Mouse (Mus musculus) C2C12 (cell line): Measurements from ENCODE around the gene Actr10. TPM values are rescaled to one million over a fixed set of nuclear protein-coding genes. Genes with fewer than 3 reads are reported as not detected.

ENCODE experiments used
- H3K27me3 ChIP-seq: one replicate; pipeline ENCODE4 v1.6.1; 2011; ENCODE audit not compliant: control insufficient read depth, insufficient read depth, insufficient read length
- H3K36me3 ChIP-seq: one replicate; pipeline ENCODE4 v1.6.1; 2011; ENCODE audit not compliant: control insufficient read depth, insufficient read depth
- H3K4me3 ChIP-seq: one replicate; pipeline ENCODE4 v1.5.1; 2011; ENCODE audit warnings: mild to moderate bottlenecking, control low read depth; ENCODE audit not compliant: poor library complexity, insufficient read depth, severe bottlenecking
- H3K79me2 ChIP-seq: one replicate; pipeline ENCODE4 v1.6.1; 2011; ENCODE audit not compliant: control insufficient read depth, insufficient read depth
- H3K79me3 ChIP-seq: one replicate; pipeline ENCODE4 v1.6.1; 2011; ENCODE audit warnings: low read depth, control low read depth
- H3ac ChIP-seq: one replicate; pipeline ENCODE3; 2011; ENCODE audit warnings: low read depth; ENCODE audit not compliant: control insufficient read depth, insufficient read length
- CEBPB ChIP-seq: IDR thresholded peaks from one replicate; pipeline ENCODE4 v1.6.1; 2011; ENCODE audit warnings: low read depth, mild to moderate bottlenecking, control low read depth, moderate library complexity
- CTCF ChIP-seq: IDR thresholded peaks from one replicate; pipeline ENCODE4 v1.5.1; 2011; ENCODE audit not compliant: control insufficient read depth, insufficient read depth, insufficient read length
- FOSL1 ChIP-seq: IDR thresholded peaks from one replicate; pipeline ENCODE4 v1.8.0; 2011; ENCODE audit warnings: mild to moderate bottlenecking, low read length; ENCODE audit not compliant: poor library complexity, insufficient read depth, severe bottlenecking
- MAX ChIP-seq: IDR thresholded peaks from one replicate; pipeline ENCODE4 v1.6.1; 2011; ENCODE audit warnings: mild to moderate bottlenecking, control low read depth
- MYOD1 ChIP-seq: IDR thresholded peaks from one replicate; pipeline ENCODE4 v1.6.1; 2011; ENCODE audit warnings: low read depth; ENCODE audit not compliant: control insufficient read depth, insufficient read length
- MYOG ChIP-seq: IDR thresholded peaks from one replicate; pipeline ENCODE4 v1.6.1; 2011; ENCODE audit not compliant: control insufficient read depth, insufficient read length; ENCODE audit errors: extremely low read depth
- USF1 ChIP-seq: IDR thresholded peaks from one replicate; pipeline ENCODE4 v1.6.1; 2011; ENCODE audit warnings: low read depth, mild to moderate bottlenecking, control low read depth, moderate library complexity
- polyA plus RNA-seq: library from polyadenylated mRNA; unstranded; fragments of >200 nt; fragmentation: generic; extraction: Trizol; gene quantifications from one replicate; pipeline ENCODE4 v1.2.1, GENCODE M21; 2012; ENCODE audit warnings: missing spikeins

Gene Actr10
- polyA plus RNA-seq, 1 experiment, result 110 TPM

DNA sequence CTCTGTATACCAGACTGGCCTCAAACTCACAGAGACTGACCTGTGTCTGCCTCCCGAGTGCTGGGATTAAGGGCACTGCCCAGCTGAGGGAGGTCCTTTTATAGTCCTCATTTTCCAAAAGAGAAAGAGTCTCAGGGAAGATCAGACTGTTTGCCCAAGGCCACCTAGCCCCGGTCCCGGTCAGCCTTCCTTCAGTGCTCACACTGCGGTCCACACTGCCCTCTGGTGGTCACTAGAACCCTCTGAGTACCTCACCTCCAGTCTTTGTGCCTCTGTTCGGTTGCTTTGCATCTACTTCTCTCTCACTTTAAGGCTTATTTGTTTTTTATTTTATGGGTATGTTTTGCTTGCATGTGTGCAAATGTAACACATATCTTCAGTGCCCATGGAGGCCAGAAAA is 26.6 kb upstream of the Actr10 start:
- Histone ChIP-seq H3K79me2 (no peaks in the 10 kb centered on the region), H3K79me3 (no peaks in the 10 kb centered on the region), H3K36me3 (no peaks in the 10 kb centered on the region), H3K27me3 (no peaks in the 10 kb centered on the region), H3K4me3 (no peak overlapping the region), H3ac (no peak overlapping the region)
- TF ChIP-seq MYOD1 (no peak), MYOG (no peak), MAX (no peak), CTCF (peak; percentile 93)

DNA sequence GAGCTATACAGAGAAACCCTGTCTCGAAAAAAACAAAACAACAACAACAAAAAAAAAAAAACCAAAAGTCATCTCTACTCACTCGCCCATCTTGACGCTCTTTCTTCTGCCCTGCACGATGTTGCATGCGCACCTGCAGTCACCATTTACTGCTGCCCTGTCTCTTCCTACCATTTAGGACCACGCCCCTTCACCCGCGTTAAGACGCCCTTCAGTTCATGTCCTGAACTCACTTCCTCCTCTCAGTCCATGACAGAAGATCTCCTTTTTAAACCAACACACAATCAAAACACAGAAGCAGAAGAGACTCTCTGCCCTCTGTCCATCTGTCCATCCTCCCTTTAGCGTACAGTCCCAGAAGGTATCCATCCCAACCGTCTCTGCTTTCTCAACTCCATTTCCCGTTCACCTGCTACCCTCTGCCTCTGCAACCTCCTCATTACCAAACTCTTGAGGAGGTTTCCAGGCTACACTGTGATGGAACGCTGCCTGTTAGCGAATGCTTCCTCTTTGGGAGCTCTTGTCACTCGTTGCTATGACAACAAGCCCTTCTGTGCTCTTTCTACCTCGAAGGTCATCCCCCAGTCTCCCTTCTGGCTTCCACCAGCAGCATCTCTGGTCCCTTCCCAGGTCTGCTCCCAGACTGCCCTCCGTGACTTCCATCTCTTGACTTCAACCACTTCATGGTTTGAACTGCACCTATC is 25.8 kb upstream of the Actr10 start:
- H3K4me3 ChIP-seq, result no peak overlapping the region
- H3K27me3 ChIP-seq, result no peaks in the 10 kb centered on the region
- no peaks in the 10 kb centered on the region for H3K36me3 ChIP-seq
- no peaks in the 10 kb centered on the region for H3K79me3 ChIP-seq
- no peaks in the 10 kb centered on the region for H3K79me2 ChIP-seq
- no peak overlapping the region for H3ac ChIP-seq
- TF ChIP-seq MAX (no peak), USF1 (no peak), MYOD1 (no peak), CTCF (no peak), MYOG (no peak), FOSL1 (no peak), CEBPB (no peak)

GRCm38 (mm10) chr12:70913429-70913828 is 24.2 kb upstream of the Actr10 start:
- Histone ChIP-seq H3K36me3 (no peaks in the 10 kb centered on the region), H3K4me3 (no peak overlapping the region), H3ac (no peak overlapping the region), H3K79me2 (no peaks in the 10 kb centered on the region), H3K27me3 (no peaks in the 10 kb centered on the region), H3K79me3 (no peaks in the 10 kb centered on the region)
- no peak for TF ChIP-seq MAX
- peak; percentile 62 for TF ChIP-seq CTCF
- no peak for TF ChIP-seq USF1

GRCm38 (mm10) chr12:70914387-70914786 is 23.3 kb upstream of the Actr10 start:
- H3ac ChIP-seq, result no peak overlapping the region
- H3K4me3 ChIP-seq, result no peak overlapping the region
- no peaks in the 10 kb centered on the region for H3K36me3 ChIP-seq
- no peak for TF ChIP-seq CTCF
- TF ChIP-seq USF1, result no peak
- no peak for TF ChIP-seq MYOG
- TF ChIP-seq CEBPB, result no peak
- TF ChIP-seq MAX, result no peak
- TF ChIP-seq MYOD1, result no peak
- TF ChIP-seq FOSL1, result no peak
- H3K79me2 ChIP-seq, result no peaks in the 10 kb centered on the region
- H3K27me3 ChIP-seq, result no peaks in the 10 kb centered on the region
- H3K79me3 ChIP-seq, result no peaks in the 10 kb centered on the region

DNA sequence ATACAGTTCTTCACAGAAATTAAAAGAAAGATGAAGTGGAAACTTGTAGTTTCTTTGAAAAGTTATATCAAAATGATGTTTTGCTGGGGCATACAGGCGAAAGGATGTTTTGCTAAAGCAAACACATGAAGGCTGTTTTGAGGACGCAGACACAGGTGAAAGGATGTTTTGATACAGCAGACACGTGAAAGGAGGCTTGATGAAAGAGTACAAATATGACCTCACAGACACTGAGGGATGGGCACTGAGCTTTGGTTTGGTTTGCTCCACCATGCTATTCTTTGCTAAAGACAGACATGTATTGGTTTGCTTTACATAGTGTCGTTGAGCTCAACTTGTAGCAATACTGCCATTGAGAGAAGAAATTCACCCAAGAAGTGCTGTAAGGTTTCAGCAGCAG is 7.9 kb upstream of the Actr10 start:
- no peak overlapping the region for H3ac ChIP-seq

DNA sequence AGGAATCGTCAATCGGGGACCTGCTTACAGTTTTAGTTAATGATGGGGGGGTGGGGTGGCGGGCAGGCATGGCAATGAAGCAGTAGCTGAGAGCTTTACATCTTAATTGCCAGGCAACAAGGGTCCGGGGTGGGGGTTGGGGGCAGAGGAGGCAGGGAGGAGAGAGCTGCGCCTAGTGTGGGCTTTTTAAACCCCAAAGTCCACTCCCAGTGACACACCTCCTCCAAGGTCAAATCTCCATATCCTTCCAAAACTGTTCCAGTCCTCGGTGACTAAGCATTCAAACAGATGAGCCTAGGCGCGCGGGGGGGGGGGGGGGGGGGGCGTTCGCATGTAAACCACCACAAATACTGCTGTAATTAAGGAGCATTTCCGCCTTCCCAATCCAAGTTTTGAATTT is 507 bp upstream of the Actr10 start:
- Histone ChIP-seq H3K36me3 (peaks cover 15% of the 10 kb centered on the region), H3K79me3 (peaks cover 17% of the 10 kb centered on the region), H3K27me3 (no peaks in the 10 kb centered on the region), H3K4me3 (peak overlapping the region; percentile 98), H3K79me2 (peaks cover 40% of the 10 kb centered on the region), H3ac (no peak overlapping the region)
- no peak for TF ChIP-seq CTCF
- TF ChIP-seq MYOG, result no peak
- TF ChIP-seq MYOD1, result no peak
- no peak for TF ChIP-seq CEBPB
- no peak for TF ChIP-seq MAX
- no peak for TF ChIP-seq FOSL1
- no peak for TF ChIP-seq USF1

More for the DNA sequence above, 7.9 kb upstream of the Actr10 start:
- no peaks in the 10 kb centered on the region for H3K79me3 ChIP-seq
- H3K4me3 ChIP-seq, result no peak overlapping the region
- H3K27me3 ChIP-seq, result peaks cover 4% of the 10 kb centered on the region
- no peaks in the 10 kb centered on the region for H3K79me2 ChIP-seq
- H3K36me3 ChIP-seq, result no peaks in the 10 kb centered on the region
- TF ChIP-seq USF1 (no peak), CEBPB (no peak), MAX (no peak), MYOG (no peak), MYOD1 (no peak), CTCF (no peak), FOSL1 (no peak)
